15 mouse cellular contexts compared by ENCODE assay signal in the genomic region with DNA sequence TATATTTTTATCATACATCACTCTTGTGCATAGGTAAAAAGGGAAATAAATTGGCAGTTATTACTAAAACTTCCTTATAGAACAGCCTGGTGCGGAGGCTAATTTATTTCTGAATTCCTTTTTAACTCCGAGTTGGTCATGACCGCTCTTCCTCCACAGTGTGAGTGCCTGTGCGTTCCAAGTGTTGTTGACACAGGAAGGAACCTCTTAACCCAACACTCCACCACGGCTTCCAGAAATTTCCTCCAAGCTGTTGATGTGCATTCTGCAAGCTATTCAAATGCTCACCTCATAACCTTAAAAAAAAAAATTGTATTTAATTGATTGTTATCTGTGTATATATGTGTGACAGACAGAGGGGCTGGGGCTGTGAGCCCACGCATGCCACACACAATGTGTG. TPM values are rescaled to one million over a fixed set of nuclear protein-coding genes. Genes with fewer than 3 reads are reported as not detected.
"Had no signal": no experiment of that assay in that cellular context is flagged by ENCODE, and none has a peak within 500 bp of the region (broad histone marks: within the 10 kb centered on the region; RNA-seq: fewer than 3 reads in every experiment).

No protein-coding gene starts in this region.

- ATAC-seq: hindbrain, postnatal 0 days; midbrain, embryonic 15.5 days had no signal

- DNase-seq: kidney, adult 11 months; retina, postnatal 1 day; right cerebral cortex, postnatal 4 days; thymus, postnatal 4 days had no signal

- H3K4me3 ChIP-seq: limb, embryonic 10.5 days; liver, embryonic 15.5 days; megakaryocyte, embryonic 14.5 days; midbrain, embryonic 15.5 days; neural tube, embryonic 12.5 days; stomach, embryonic 15.5 days had no signal

- H3K9me3 ChIP-seq: limb, embryonic 10.5 days; liver, embryonic 15.5 days; midbrain, embryonic 15.5 days; neural tube, embryonic 12.5 days; stomach, embryonic 15.5 days had no signal

- H3K9ac ChIP-seq: liver, embryonic 15.5 days; midbrain, embryonic 15.5 days; neural tube, embryonic 12.5 days; stomach, embryonic 15.5 days had no signal

- H3K27me3 ChIP-seq: liver, embryonic 15.5 days; midbrain, embryonic 15.5 days; neural tube, embryonic 12.5 days; stomach, embryonic 15.5 days had no signal

- H3K4me1 ChIP-seq: limb, embryonic 10.5 days; liver, embryonic 15.5 days; midbrain, embryonic 15.5 days; neural tube, embryonic 12.5 days; stomach, embryonic 15.5 days had no signal

- H3K27ac ChIP-seq: hindbrain, postnatal 0 days; limb, embryonic 10.5 days; liver, embryonic 15.5 days; macrophage; midbrain, embryonic 15.5 days; neural tube, embryonic 12.5 days; stomach, embryonic 15.5 days had no signal

- H3K36me3 ChIP-seq: limb, embryonic 10.5 days; liver, embryonic 15.5 days; midbrain, embryonic 15.5 days; neural tube, embryonic 12.5 days; stomach, embryonic 15.5 days had no signal

- H3K4me2 ChIP-seq: liver, embryonic 11.5 days; liver, embryonic 15.5 days; midbrain, embryonic 11.5 days; midbrain, embryonic 15.5 days; neural tube, embryonic 12.5 days; stomach, embryonic 15.5 days had no signal

RNA-seq across cellular contexts. Expression of gene Arpin, which starts 15.1 kb away (rescaled TPM):
- total RNA-seq: neutrophil, adult 5-6 weeks had no signal
